Mouse (Mus musculus): ENCODE data around the gene Olfr714. TPM values are rescaled to one million over a fixed set of nuclear protein-coding genes. Genes with fewer than 3 reads are reported as not detected.
"Not testable (repeated sequence)": the region's sequence is repeated elsewhere in the genome, so short reads cannot be mapped to it uniquely, and the experiment has no call there.

Olfr714 gene
- polyA plus RNA-seq, 1 experiment from 2014 or later: not detected

DNA sequence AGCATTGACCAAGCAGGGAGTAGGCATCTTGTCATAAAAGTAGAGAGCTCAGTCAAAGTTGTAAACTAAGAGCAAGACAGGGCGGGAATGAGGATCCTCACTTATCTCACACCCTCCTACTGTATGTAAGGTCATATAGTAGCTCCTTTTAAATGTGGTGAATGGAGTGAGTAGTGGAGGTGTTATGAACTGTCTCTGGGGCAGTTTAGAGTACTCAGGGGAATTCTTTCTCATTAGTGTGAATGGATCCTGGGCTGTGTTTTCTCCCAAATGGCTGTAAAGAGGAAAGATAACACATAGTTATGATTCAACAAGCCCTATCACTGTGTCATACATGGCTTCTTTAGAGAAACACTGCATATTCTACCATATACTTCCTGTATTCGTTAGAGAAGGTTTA is 39.5 kb downstream of the Olfr714 start, which contains the start of gene Olfr715b:
Gene Olfr715b, minus strand, starts transcription at position 101 of the 400 bp plus-strand sequence.
- not testable (repeated sequence) for H3K36me3 ChIP-seq (ENCODE audit: control insufficient read depth, insufficient read depth, low read length); H3K4me3 ChIP-seq (ENCODE audit: control insufficient read depth in 1 of 2, insufficient read depth in 1 of 2, low read depth in 1 of 2, low read length in 2 of 2); H3K9me3 ChIP-seq (ENCODE audit: control insufficient read depth, low read length); H3K27me3 ChIP-seq (ENCODE audit: control insufficient read depth, insufficient read depth, low read length); ATAC-seq (ENCODE audit: insufficient number of reproducible peaks, insufficient read depth, low FRiP score, low read depth); H3K27ac ChIP-seq (replicated peaks in 1 of 2; ENCODE audit: control insufficient read depth in 1 of 2, insufficient read depth in 1 of 2, low read depth in 2 of 2, low read length in 2 of 2); H3K9ac ChIP-seq (ENCODE audit: low read length); H3K4me1 ChIP-seq (ENCODE audit: control insufficient read depth in 2 of 2, insufficient read depth in 2 of 2, low read length in 2 of 2); H3K4me2 ChIP-seq (ENCODE audit: low read length)
- WGBS: 83% methylated on average over 1 of the region's 2 CpGs

Other genes starting within 250 kb of the Olfr714 start
- gene Olfr702, start 237.1 kb upstream of the Olfr714 start, polyA plus RNA-seq (2014; fragmentation: Nextera tagmentation; extraction: Ambion mirVana): not detected in 2 replicates
- not detected in 2 replicates for gene Olfr703, start 227.6 kb upstream of the Olfr714 start, polyA plus RNA-seq (2014; fragmentation: Nextera tagmentation; extraction: Ambion mirVana)
- not detected in 2 replicates for gene Olfr704, start 207.8 kb upstream of the Olfr714 start, polyA plus RNA-seq (2014; fragmentation: Nextera tagmentation; extraction: Ambion mirVana)
- gene Olfr705, start 194.1 kb upstream of the Olfr714 start, polyA plus RNA-seq (2014; fragmentation: Nextera tagmentation; extraction: Ambion mirVana): not detected in 2 replicates
- gene Olfr706, start 182.8 kb upstream of the Olfr714 start, polyA plus RNA-seq (2014; fragmentation: Nextera tagmentation; extraction: Ambion mirVana): not detected in 2 replicates
- gene Olfr707, start 169.7 kb upstream of the Olfr714 start, polyA plus RNA-seq (2014; fragmentation: Nextera tagmentation; extraction: Ambion mirVana): not detected in 2 replicates
- gene Olfr1532-ps1, start 163.0 kb upstream of the Olfr714 start, polyA plus RNA-seq (2014; fragmentation: Nextera tagmentation; extraction: Ambion mirVana): not detected in 2 replicates
- not detected in 2 replicates for gene Olfr709-ps1, start 138.8 kb upstream of the Olfr714 start, polyA plus RNA-seq (2014; fragmentation: Nextera tagmentation; extraction: Ambion mirVana)
- not detected in 2 replicates for gene Olfr710, start 122.7 kb upstream of the Olfr714 start, polyA plus RNA-seq (2014; fragmentation: Nextera tagmentation; extraction: Ambion mirVana)
- gene Olfr6, start 107.0 kb upstream of the Olfr714 start, polyA plus RNA-seq (2014; fragmentation: Nextera tagmentation; extraction: Ambion mirVana): not detected in 2 replicates
- gene Olfr711, start 95.5 kb upstream of the Olfr714 start, polyA plus RNA-seq (2014; fragmentation: Nextera tagmentation; extraction: Ambion mirVana): not detected in 2 replicates
- not detected in 2 replicates for gene Olfr2, start 64.9 kb upstream of the Olfr714 start, polyA plus RNA-seq (2014; fragmentation: Nextera tagmentation; extraction: Ambion mirVana)
- not detected in 2 replicates for gene Olfr713, start 39.8 kb upstream of the Olfr714 start, polyA plus RNA-seq (2014; fragmentation: Nextera tagmentation; extraction: Ambion mirVana)
- not detected in 2 replicates for gene Olfr17, start 22.2 kb downstream of the Olfr714 start, polyA plus RNA-seq (2014; fragmentation: Nextera tagmentation; extraction: Ambion mirVana)
- not detected in 2 replicates for gene Olfr715b, start 39.4 kb downstream of the Olfr714 start, polyA plus RNA-seq (2014; fragmentation: Nextera tagmentation; extraction: Ambion mirVana)
- not detected in 2 replicates for gene Olfr715, start 60.1 kb downstream of the Olfr714 start, polyA plus RNA-seq (2014; fragmentation: Nextera tagmentation; extraction: Ambion mirVana)
- not detected in 2 replicates for gene Olfr716, start 67.3 kb downstream of the Olfr714 start, polyA plus RNA-seq (2014; fragmentation: Nextera tagmentation; extraction: Ambion mirVana)
- not detected in 2 replicates for gene Nlrp14, start 96.0 kb downstream of the Olfr714 start, polyA plus RNA-seq (2014; fragmentation: Nextera tagmentation; extraction: Ambion mirVana)
- not detected in 2 replicates for gene Rbmxl2, start 138.5 kb downstream of the Olfr714 start, polyA plus RNA-seq (2014; fragmentation: Nextera tagmentation; extraction: Ambion mirVana)